Mouse (Mus musculus): ENCODE data around the gene Stil.

DNA sequence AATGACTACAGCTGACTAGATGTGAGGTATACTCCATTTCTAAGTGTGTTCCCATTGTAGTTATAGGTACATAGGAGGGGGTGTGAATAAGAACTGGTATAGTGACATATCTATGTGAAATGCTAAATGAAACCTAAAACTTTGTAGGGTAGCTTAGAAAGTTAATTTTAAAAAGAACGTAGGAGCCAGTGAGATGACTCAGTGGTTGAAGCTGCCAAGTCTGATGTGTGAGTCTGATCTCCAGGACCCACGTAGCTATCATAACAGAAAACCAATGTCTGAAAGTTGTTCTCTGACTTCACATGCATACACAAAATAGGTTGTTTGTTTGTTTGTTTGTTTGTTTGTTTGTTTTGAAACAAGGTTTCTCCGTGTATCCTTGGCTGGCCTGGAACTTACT is 20.0 kb downstream of the Stil start:
- TF ChIP-seq CTCF (IDR thresholded peaks at IDR 0.05; ENCODE audit: control insufficient read depth, insufficient read depth, insufficient read length), result no peak
- no peak for TF ChIP-seq USF1 (IDR thresholded peaks at IDR 0.05; ENCODE audit: low read depth)
- TF ChIP-seq MAX (IDR thresholded peaks at IDR 0.05), result no peak
- TF ChIP-seq MYOD1 (IDR thresholded peaks at IDR 0.05; ENCODE audit: control insufficient read depth, insufficient read length, low read depth), result no peak
- TF ChIP-seq CEBPB (IDR thresholded peaks at IDR 0.05; ENCODE audit: low read depth), result no peak
